Mouse (Mus musculus) erythroblast, embryonic 14.5 days (primary cell): ENCODE data around the gene Ccr7.

Experiments used
- GATA1 ChIP-seq: IDR thresholded peaks from 2 replicates; pipeline ENCODE4 v1.6.1; 2012; ENCODE audit warnings: low read length, inconsistent platforms, mixed read lengths
- TAL1 ChIP-seq: IDR thresholded peaks from 3 replicates; pipeline ENCODE4 v1.6.1; 2012; ENCODE audit warnings: low read length, inconsistent platforms, mixed read lengths

DNA sequence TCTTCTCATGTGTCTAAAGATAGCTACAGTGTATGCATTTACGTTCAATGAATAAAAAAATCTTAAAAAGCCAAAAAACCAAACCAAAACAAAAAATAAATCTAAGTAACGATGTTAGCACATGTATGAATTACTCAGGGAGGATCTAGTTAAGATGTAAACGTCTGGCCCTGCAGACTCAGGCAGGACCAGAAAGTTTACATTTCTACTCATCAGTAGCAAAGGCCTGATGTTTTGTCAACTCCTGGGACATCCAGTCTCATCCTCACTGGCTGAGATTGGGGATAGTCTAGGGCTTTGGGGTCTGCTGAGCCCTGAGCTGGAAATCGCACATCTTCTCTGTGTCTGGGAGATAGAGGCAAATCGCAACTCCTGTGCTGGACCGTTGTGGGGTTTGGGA lies 8.3 kb downstream of the Ccr7 start:
- TF ChIP-seq TAL1 (no peak), GATA1 (no peak)
